Mouse (Mus musculus) forebrain, embryonic 11.5 days (tissue): ENCODE data around the gene Hip1r. TPM values are rescaled to one million over a fixed set of nuclear protein-coding genes. Genes with fewer than 3 reads are reported as not detected.

ENCODE experiments used
- ATAC-seq: fragments of 200-750 bp; cut with Nextera tagmentation; replicated peaks from 2 replicates; pipeline ENCODE4 v1.8.0; 2017; ENCODE audit warnings: moderate TSS enrichment; ENCODE audit not compliant: low FRiP score
- DNase-seq: peaks from one replicate; pipeline ENCODE4 v3.0.0-alpha.2; 2017; ENCODE audit warnings: low spot score
- H3K27ac ChIP-seq: fragments of 300-500 bp; sonication (generic); 2 replicates; pipeline ENCODE4 v1.5.1; 2014; ENCODE audit warnings: low read depth, low read length
- H3K27me3 ChIP-seq: fragments of 300-500 bp; sonication (generic); 2 replicates; pipeline ENCODE4 v1.6.1; 2014; ENCODE audit warnings: mild to moderate bottlenecking, low read length, mixed read lengths; ENCODE audit not compliant: control insufficient read depth, insufficient read depth
- H3K36me3 ChIP-seq: fragments of 300-500 bp; sonication (generic); 2 replicates; pipeline ENCODE4 v1.6.1; 2014; ENCODE audit warnings: mild to moderate bottlenecking, low read length, moderate library complexity, mixed read lengths; ENCODE audit not compliant: control insufficient read depth, insufficient read depth
- H3K4me1 ChIP-seq: fragments of 300-500 bp; sonication (generic); replicated peaks from 2 replicates; pipeline ENCODE4 v1.6.1; 2014; ENCODE audit warnings: low read length, mixed read lengths; ENCODE audit not compliant: control insufficient read depth, insufficient read depth
- H3K4me2 ChIP-seq: fragments of 300-500 bp; sonication (generic); 2 replicates; pipeline ENCODE4 v1.6.1; 2014; ENCODE audit warnings: low read depth, mild to moderate bottlenecking, low read length, moderate library complexity, mixed read lengths; ENCODE audit not compliant: severe bottlenecking
- H3K4me3 ChIP-seq: fragments of 300-500 bp; sonication (generic); 2 replicates; pipeline ENCODE4 v1.5.1; 2014; ENCODE audit warnings: low read depth, low read length
- H3K9ac ChIP-seq: fragments of 300-500 bp; sonication (generic); 2 replicates; pipeline ENCODE4 v1.6.1; 2014; ENCODE audit warnings: low read length
- H3K9me3 ChIP-seq: fragments of 300-500 bp; sonication (generic); 2 replicates; pipeline ENCODE4 v1.6.1; 2016; ENCODE audit warnings: low read length, mixed read lengths; ENCODE audit not compliant: control insufficient read depth
- WGBS: fragments of 180-500 bp; shearing (Covaris S2); extraction: QIAGEN DNeasy Blood & Tissue Kit; methylation state at CpG from one replicate; pipeline ENCODE4 v1.1.7; 2014; 5-methylcytosine and 5-hydroxymethylcytosine counted together
- polyA plus RNA-seq: library from polyadenylated mRNA; unstranded; fragments of >200 nt; fragmentation: Nextera tagmentation; extraction: Ambion mirVana; gene quantifications from 2 replicates; pipeline ENCODE4 v1.2.1, GENCODE M21; 2014

The Hip1r gene
- polyA plus RNA-seq, 1 experiment from 2014 or later: 7.3 TPM

DNA sequence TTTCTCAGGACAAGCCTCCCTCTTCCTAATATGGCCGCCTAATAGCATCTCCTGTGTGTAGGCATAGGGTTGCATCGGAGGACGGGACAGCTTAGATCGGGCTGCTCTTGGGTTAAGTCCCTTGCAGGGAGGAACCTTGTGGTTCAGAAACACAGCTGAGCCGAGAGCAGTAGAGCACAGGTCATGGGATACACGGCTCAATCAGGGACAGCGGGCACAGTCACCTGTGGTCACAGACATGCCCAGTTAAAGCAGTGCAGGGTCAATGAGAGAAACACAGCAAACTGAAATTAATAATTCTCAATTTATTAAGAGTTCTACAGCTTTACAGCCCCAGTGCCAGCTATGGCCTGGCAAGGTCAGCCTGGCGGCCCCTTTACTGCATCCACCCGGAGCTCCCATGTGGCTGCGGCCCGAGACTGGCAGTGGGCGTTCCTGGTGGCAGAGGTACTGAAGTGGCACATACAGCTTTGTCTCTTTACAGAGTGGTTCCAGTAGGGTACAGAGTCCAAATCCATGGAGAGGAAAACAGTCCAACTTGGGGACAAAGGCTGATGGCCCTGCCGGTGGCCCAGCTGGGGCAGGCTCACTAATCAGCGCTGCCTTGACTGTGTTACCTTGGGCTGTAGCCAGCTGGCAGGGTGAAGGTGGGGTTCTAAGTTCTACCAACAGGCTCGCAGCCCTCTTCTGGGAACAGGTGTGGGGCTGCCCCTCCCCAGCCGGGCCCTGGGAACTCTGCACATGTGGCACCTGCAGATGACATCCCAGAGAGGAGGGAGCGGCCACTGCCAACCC is 31.1 kb downstream of the Hip1r start:
- no peak for ATAC-seq
- H3K4me1 ChIP-seq: no peaks in the 10 kb centered on the region
- no peak overlapping the region for H3K27ac ChIP-seq
- 93% methylated on average over 17 of the region's 17 CpGs for WGBS
- DNase-seq: no peak
- H3K36me3 ChIP-seq: peaks cover 14% of the 10 kb centered on the region; the same call in 1 of the 2 replicates
- H3K9ac ChIP-seq: no peak overlapping the region
- no peak overlapping the region for H3K4me2 ChIP-seq
- no peak overlapping the region for H3K4me3 ChIP-seq
- H3K9me3 ChIP-seq: no peaks in the 10 kb centered on the region
- no peaks in the 10 kb centered on the region for H3K27me3 ChIP-seq

DNA sequence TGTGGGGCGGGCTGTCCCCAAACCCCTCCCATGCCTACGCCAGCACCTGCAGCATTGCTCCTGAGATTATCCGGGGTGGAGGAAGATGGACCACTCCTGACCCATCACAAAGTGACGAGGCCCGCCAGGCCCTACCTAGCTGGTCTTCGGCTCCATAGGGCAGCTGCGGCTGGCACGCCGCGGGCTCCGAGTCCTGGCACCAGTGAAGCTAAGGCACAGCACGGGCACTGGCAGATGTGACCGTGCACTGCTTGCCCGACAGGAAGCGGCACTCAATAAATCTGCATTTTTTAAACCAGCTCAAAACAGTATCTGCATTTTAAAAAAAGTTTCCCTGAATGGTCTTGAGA is 31.7 kb downstream of the Hip1r start:
- Histone ChIP-seq H3K9me3 (no peaks in the 10 kb centered on the region), H3K27me3 (no peaks in the 10 kb centered on the region), H3K4me3 (no peak overlapping the region), H3K4me2 (no peak overlapping the region), H3K9ac (no peak overlapping the region), H3K36me3 (peaks cover 14% of the 10 kb centered on the region; the same call in 1 of the 2 replicates), H3K4me1 (no peaks in the 10 kb centered on the region), H3K27ac (no peak overlapping the region)
- no peak for ATAC-seq
- WGBS: 96% methylated on average over 15 of the region's 15 CpGs
- no peak for DNase-seq

DNA sequence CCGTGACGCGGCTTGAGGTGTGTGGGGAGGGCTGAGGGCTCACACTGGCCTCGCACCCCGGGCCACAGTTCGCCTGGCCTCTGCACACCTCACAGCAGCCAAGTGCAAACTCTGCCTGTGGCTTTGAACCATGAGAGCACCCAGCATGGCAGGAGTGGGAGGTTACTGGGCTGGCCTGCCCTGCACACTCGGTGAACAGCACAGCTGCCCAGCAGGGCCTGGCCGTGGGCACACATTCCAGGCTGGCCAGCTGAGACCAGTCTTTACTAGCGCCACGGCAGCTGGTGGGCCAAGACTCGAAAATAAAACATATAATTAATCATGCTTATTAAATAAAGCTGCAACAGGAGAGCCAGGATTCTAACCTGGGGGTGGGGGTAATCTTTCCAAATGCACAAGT is 32.2 kb downstream of the Hip1r start:
- no peak for DNase-seq
- no peak overlapping the region for H3K27ac ChIP-seq
- 0 out of 2 replicates have a peak, but pooled peaks cover under 1% of the 10 kb centered on the region for H3K4me1 ChIP-seq
- H3K4me2 ChIP-seq: no peak overlapping the region
- H3K4me3 ChIP-seq: no peak overlapping the region
- ATAC-seq: no peak
- H3K9me3 ChIP-seq: no peaks in the 10 kb centered on the region
- 92% methylated on average over 11 of the region's 11 CpGs for WGBS
- peaks cover 14% of the 10 kb centered on the region; the same call in 1 of the 2 replicates for H3K36me3 ChIP-seq
- no peaks in the 10 kb centered on the region for H3K27me3 ChIP-seq
- H3K9ac ChIP-seq: no peak overlapping the region

DNA sequence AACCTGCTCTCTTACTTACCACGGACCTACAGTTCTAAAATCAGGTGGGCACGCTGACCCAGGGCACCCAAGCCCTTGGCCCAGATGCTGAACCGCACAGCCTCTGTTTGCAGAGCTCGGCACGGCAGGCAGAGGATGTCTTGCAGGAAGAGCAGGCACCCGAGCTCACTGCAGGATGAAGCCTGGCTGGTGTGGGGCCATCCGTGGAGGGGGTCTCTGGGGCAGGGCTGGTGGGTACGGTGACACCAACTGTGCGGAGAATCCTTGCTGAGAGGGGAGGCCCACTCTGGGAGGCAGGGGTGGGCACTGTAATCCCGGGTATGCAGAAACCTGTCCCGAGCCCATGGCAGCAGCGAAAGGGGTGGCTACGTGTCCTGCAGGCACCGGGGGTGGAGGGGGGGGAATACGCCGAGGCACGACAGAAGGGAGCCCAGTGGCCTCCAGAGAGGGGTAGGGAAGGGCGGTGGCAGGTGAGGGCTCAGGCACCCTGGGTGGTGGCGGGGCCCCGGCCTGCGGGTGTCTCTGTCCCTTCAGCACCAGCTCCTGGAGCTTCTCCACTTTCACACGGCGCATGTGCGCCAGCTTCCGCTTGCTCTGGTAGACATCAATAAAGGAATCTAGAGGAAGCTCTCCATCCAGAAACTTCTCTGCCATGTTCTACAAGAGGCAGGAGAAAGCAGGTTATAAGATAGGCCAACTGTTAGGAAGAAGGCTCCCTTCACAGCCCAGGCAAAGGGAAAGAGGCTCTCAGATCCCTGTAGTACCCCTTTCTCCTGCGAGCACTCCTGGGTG is 32.9 kb downstream of the Hip1r start:
- H3K4me1 ChIP-seq: peaks cover 7% of the 10 kb centered on the region
- no peak overlapping the region for H3K9ac ChIP-seq
- ATAC-seq (no peak), DNase-seq (no peak)
- H3K27ac ChIP-seq: no peak overlapping the region
- no peak overlapping the region for H3K4me2 ChIP-seq
- H3K27me3 ChIP-seq: no peaks in the 10 kb centered on the region
- H3K9me3 ChIP-seq: no peaks in the 10 kb centered on the region
- H3K36me3 ChIP-seq: peaks cover 14% of the 10 kb centered on the region; the same call in 1 of the 2 replicates
- 90% methylated on average over 26 of the region's 26 CpGs for WGBS
- no peak overlapping the region for H3K4me3 ChIP-seq

DNA sequence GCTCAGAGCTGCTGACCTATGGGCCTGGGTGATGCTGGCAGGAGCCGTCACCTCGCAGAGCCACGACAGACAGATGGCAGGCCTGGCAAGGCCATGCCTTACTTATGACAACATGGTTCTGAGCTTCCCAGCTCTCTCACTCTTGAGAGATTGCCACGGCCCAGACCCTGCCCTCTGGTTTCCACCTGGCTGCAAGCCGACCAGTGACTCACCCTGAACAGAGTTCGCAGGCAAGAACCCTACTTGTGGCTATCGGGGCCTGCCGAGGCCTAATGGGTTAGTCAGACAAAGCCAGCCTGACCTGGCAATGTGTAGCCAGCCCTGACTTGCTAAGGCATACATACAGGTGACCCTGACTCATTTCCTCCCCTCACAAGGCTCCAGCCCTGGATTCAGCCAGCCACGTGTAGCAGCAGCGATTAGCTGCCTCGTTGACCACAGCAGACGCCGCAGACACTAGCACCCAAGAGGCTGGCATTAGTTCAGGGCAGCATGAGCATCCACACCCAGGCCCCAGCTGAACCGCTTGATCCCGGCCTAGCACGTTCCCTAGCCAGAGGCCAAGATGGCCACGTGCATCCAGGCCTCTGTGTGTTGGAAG is 33.6 kb downstream of the Hip1r start:
- WGBS: 91% methylated on average over 17 of the region's 17 CpGs
- no peak for ATAC-seq

DNA sequence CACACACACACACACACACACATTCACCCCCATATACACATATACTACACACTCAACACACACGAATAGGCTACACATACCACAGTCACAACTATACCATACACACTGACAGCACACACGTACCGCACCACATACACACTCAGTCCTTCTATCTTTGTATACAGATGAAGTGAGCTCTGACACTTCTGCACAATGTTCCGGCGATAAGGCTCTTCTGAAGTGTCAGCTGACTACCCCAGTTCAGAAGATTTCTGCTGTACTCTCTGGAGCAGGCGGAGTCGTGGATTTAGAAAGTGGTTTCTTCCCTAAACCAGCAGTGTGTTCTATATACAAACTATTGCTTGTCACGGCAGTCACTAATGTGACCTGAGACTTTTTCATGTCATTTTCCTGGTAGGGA is 36.6 kb downstream of the Hip1r start:
- H3K36me3 ChIP-seq: peaks cover 14% of the 10 kb centered on the region; the same call in 1 of the 2 replicates
- H3K27ac ChIP-seq: peak overlapping the region; percentile 84; the same call in 1 of the 2 replicates
- no peak for ATAC-seq
- no peaks in the 10 kb centered on the region for H3K9me3 ChIP-seq
- H3K4me1 ChIP-seq: peaks cover 28% of the 10 kb centered on the region
- H3K9ac ChIP-seq: no peak overlapping the region
- no peak overlapping the region for H3K4me3 ChIP-seq
- no peak for DNase-seq
- WGBS: 90% methylated on average over 8 of the region's 8 CpGs
- H3K4me2 ChIP-seq: no peak overlapping the region
- no peaks in the 10 kb centered on the region for H3K27me3 ChIP-seq

More for the DNA sequence above, 33.6 kb downstream of the Hip1r start:
- no peak for DNase-seq
- Histone ChIP-seq H3K36me3 (peaks cover 14% of the 10 kb centered on the region; the same call in 1 of the 2 replicates), H3K27me3 (no peaks in the 10 kb centered on the region), H3K4me2 (no peak overlapping the region), H3K4me1 (peaks cover 14% of the 10 kb centered on the region), H3K9ac (no peak overlapping the region), H3K4me3 (no peak overlapping the region), H3K9me3 (no peaks in the 10 kb centered on the region), H3K27ac (no peak overlapping the region)

DNA sequence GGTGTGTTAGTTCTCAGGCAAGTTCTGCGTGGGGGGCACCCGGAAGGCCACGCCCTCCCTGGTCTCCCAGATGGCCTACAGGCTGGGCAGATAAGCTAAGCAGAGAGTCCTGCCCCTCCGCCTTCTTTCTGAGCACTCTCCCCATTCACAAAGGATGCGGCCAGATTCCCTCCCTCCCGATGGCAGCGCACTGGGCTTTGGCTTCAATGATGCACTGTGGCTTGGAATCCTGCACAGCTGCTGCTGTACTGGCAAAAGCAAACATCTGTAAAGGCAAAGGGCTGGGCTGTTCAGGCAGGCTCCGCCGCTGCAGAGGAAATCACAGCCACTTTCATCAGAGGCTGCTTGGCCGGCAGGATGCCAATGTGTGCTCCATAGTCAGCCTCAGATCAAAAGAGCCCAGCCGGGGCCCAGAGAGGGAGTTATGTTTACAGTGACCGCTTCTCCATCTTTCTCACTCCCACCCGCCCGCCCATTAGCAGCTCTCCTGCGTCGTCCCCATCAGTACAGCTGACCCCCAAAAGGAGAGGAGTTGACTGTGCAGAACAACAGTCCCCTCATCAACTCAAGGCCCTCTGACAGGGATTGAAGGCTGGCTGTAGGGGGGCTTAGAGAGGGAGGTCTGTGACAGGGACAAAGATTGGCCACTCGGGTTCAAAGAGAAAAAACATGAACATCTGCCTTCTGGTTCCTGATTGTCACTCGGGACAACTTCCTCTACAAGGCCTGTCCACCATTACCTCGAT is 37.7 kb downstream of the Hip1r start:
- Histone ChIP-seq H3K36me3 (peaks cover 8% of the 10 kb centered on the region; the same call in 1 of the 2 replicates), H3K4me2 (peak overlapping the region; percentile 34), H3K27me3 (no peaks in the 10 kb centered on the region), H3K9me3 (no peaks in the 10 kb centered on the region), H3K9ac (peak overlapping the region; percentile 28), H3K4me3 (peak overlapping the region; percentile 1; the same call in 1 of the 2 replicates), H3K27ac (peak overlapping the region; percentile 84), H3K4me1 (peaks cover 29% of the 10 kb centered on the region)
- DNase-seq (peak; percentile 76), ATAC-seq (peak; percentile 52)
- 13% methylated on average over 19 of the region's 19 CpGs for WGBS

DNA sequence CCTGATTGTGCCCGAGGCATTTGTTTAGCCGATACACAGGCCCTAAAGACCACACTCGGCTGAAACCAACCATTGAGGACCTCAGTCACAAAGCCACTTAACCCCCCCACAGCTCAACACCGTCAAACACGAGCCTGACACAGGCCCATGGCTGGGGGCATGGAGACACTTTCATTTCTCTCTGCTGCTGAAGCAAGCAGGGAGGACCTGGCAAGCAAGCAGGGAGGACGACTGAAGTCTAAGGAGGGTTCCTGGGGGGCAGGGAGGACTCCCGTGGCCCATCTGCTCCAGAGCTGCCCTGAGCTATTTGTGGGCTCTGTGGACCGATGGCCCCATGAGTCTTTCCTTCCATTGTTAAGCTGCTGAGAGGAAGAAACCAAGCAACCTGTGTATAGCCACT is 38.5 kb downstream of the Hip1r start:
- DNase-seq: no peak
- Histone ChIP-seq H3K36me3 (peaks cover 7% of the 10 kb centered on the region; the same call in 1 of the 2 replicates), H3K4me2 (no peak overlapping the region)

More for the DNA sequence above, 38.5 kb downstream of the Hip1r start:
- WGBS: 19% methylated on average over 8 of the region's 8 CpGs
- Histone ChIP-seq H3K4me3 (no peak overlapping the region), H3K9ac (peak overlapping the region; percentile 28), H3K4me1 (peaks cover 29% of the 10 kb centered on the region), H3K9me3 (no peaks in the 10 kb centered on the region), H3K27ac (peak overlapping the region; percentile 84), H3K27me3 (no peaks in the 10 kb centered on the region)
- ATAC-seq: no peak
